Mouse (Mus musculus) lung, adult 18-20 months (tissue): ENCODE results near the gene Avp.

Experiments
- DNase-seq, 2 experiments: peaks; one replicate each; pipeline ENCODE4 v3.0.0; 2022; ENCODE audit warnings: mixed read lengths in 2 of 2

Gene Avp

DNA sequence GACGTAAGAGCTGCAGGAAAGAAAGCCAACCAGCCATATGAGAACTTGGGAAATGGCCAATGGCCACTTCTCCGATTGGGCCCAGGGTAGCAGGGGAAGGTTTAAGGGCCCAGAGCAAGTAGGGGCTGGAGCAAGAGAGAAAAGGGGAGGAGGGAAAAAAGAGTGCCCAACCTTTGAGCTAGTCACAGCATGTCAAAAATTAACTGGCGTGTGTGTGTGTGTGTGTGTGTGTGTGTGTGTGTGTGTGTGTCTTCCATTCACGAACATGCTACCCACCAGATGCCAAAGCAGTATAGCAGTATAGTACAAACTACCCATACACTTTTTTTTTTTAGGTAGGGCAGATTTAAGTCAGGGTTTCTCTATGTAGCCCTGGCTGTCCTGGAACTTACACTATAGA lies 13.4 kb downstream of the Avp start:
- DNase-seq: no peak

DNA sequence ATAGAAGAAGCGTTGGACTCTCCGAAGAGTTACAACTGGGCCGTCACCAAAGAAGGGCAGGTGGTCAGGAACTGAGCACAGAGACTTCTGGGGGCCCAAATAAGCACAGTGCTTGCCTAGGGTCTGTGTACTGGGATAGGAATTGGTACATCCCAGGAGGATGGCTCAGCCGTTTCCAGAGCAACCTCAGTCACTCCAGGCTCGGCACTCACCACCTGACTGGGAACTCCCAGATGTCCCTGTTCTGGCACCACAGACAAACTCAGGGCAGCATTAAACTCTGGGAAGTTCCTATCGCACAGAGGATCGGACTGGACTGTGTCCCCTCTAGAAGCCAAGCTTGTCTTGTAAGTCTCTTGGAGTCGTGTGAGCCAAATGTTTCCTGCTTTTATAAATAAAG lies 17.4 kb downstream of the Avp start:
- DNase-seq: no peak

DNA sequence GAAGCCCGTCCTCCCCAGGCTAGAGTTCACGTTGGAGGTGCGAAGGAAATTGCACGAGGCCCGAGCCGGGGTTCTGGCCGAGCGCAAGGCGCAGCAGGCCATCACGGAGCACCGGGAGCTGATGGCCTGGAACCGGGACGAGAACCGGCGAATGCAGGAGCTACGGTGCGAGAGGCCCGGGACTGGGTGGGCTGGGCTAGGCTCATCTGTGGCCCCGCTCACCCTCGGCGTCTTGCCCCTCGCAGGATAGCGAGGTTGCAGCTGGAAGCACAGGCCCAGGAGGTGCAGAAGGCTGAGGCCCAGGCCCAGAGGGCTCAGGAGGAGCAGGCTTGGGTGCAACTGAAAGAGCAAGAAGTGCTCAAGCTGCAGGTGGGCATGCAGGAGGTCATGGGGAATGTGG lies 18.3 kb downstream of the Avp start:
- DNase-seq: no peak

DNA sequence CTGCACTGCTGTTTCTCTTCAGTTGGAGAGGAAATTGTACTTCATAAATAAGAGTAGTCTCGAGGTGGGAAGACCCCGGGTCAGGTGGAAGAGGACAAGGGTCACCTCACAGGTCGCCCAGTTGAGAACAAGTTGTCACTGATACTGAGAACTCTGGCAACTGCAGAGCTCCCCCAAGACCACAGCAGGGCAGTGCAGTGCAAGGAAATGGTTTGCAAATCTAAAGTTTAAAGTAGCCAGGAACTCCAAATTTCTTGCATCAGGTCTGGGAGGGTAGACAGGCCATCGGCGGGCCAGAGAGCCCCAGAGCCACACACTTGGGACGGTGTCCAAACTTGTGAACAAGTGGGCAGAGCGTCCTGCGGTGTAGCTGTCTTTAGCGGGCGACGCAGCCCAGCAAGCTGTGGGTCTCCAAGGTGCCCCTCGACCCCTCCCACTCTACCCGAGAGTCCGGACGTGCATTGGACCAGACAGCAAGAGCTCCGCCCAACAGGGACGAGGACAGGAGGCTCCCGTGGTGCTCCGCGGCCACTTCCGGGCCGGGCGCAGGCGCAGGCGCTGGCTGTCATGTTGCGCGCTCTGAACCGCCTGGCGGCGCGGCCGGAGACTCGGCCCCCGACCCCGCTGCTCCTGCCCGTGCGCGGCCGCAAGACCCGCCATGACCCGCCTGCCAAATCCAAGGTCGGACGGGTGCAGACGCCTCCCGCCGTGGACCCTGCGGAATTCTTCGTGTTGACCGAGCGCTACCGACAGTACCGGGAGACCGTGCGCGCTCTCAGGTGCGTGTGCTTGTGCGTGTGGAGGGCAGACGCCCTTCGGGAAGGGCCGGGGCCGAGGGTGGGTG lies 18.9 kb downstream of the Avp start, which contains the start of gene Mrps26:
TSS of gene Mrps26 (plus strand) at position 531 of the 844 bp plus-strand sequence.
- DNase-seq: peak; percentile 94 to 96

DNA sequence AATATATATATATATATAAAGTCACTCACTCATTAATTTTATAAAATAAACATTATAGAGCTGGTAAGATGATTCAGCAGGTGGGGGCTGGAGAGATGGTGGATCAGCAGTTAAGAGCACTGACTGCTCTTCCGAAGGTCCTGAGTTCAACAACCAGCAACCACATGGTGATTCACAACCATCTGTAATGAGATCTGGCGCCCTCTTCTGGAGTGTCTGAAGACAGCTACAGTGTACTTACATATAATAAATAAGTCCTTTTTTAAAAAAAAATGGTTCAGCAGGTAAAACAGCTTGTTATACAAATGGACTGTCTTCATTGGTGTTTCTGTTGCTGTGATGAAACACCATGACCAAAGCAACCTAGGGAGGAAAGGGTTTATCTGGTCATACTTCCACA lies 24.3 kb downstream of the Avp start:
- DNase-seq: no peak

DNA sequence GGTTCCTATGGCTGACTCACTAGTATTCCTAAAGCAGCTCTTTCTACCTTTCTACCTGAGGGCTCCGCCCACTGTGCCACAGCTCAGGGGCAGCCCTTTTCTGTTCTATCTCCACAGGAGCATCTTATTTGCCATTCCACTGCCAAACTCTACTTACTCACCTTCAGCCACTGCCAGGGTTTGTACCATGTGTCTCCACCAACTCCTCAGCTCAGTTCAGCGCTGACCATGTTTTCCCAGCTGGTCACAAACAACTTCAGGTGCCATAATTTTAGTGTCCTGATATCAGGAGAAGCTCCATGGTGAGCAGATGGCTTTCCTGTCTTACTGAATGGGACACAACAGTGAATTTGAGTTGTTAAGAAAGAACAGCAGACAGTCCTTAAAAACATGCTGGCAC lies 24.9 kb downstream of the Avp start:
- DNase-seq: no peak

DNA sequence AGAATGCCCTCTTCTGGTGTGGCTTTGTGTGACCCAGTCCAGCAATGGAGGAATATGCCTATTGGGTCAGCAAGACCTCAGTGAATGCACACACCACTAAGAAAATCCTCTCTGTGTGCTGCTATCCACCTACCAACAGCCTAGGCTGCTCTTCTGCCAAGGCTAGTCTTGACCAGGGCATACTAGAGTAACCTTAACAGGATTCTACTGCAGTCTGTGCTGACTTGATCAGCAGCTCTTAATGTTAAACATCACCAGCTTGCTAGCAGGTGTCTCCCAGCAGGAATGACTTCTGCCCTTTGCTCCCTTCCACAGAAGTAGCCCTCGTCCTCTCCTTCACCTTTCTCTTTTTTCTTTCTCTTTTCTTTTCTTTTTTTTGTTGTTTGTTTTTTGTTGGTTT lies 26.1 kb downstream of the Avp start:
- DNase-seq: no peak

DNA sequence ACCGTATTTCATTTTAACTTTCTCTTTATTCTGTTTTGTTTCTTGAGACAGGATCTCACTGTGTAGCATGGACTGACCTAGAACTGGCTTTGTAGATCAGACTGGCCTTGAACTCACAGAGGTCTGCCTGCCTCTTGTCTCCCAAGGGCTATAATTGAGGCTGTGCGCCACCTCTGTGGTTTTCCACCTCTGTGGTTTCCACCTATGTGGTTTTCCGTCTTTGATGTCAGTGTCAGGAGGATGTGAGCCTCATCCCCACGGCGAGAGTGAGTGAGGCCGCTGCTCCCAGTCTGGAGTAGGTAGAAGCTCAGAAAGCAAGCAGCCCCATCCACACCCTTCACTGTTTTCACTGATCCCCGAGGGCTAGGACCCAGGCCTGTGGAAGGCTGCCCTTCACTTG lies 27.5 kb downstream of the Avp start:
- DNase-seq: no peak

DNA sequence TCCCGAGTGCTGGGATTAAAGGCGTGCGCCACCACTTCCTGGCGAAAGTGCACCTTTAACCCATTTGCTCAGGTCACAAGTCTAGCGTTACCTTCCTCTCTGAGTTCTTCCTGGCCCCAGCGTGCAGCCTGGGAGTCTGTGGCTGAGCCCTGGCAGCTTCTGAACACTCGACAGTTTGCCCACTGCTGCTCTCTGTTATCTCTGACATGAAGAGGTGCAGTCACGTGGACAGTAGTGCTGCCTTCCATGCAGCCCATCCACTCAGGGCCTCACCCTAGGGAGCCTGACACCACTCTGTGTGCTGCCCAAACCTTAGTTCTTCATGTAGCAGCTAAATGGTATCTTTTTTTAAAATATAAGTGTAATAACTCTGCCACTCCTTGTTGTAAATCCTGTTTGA lies 35.4 kb downstream of the Avp start:
- no peak for DNase-seq

DNA sequence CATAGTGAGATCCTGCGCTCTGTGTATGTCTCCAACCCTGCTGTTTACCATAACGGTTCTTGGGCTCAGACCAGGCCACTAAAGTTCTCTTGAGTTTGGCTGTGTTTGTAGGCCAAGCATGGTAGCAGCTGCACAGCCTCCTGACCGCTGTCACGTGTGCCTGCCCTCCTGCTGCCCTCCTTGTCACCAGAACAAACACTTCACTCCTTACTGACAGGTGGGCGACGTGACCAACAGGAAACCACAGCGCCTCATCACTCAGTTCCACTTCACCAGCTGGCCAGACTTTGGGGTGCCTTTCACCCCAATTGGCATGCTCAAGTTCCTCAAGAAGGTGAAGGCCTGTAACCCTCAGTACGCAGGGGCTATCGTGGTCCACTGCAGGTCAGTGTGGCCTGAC lies 42.1 kb downstream of the Avp start:
- no peak for DNase-seq

DNA sequence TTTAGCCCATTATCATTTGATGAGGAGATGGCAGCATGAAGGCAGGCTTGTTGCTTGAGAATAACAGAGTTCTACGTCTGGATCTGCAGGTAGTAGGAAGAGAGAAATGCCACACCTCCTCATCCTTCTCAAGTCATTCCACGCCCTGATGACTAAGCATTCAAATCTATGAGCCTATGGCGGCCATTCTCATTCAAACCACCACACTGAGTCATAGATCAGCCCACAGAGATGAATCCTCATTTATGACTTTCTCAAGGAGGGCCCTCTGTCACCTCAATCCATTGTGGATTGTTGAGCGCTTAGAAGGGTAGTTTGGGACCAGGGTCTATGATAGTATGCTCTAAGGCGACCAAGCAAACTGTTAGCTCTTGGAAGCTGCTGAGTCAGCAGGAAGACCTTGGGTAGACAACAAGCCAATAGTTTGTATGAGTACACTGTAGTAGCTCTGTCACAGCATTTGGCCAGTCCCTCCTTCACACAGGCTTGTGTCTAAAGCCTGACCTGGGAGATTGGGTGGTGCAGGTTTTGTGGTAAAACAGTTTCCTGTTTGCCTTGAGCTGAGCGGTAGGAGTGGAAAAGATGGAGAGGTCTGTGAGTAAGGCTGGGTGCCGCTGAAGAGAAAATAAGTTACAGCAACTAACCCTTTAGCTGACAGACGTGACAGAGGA lies 43.3 kb downstream of the Avp start:
- DNase-seq: no peak

DNA sequence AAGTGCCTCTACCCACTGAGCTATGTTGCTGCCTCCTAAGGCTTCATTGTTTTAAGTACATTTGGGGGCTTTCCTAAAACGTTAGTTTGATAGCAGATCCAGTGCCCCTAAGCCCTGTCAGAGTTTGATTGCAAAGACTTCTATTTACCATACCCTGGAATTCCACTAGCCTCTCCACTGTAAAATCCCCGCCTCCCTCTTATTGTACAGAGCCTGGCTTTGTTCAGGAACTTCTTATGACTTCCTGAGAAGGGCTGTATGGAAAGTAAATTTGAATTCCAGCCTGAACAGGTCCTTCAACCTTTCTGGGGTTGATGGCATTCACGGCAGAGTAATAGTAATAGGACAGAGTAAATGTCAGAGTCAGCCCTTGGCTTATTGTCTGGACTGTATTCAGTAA lies 45.5 kb downstream of the Avp start:
- no peak for DNase-seq

DNA sequence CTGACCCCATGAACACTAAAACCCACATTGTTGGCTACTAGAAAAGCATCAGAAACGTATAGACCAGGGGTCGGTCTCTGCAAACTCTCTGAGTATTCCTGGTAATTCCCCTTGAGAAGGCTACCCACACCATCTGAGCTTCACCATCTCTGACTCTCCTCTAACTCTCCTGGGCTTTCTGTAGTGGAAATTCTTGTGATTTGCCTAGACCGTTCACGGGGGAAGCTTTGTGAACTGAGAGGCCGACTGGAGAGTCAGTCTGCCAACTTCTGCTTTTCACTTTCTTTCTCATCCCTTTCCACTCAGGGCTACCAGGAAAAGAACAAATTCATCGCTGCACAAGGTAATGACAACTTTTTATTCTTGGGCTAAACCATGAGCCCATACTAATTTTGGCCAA lies 47.3 kb downstream of the Avp start:
- no peak for DNase-seq

DNA sequence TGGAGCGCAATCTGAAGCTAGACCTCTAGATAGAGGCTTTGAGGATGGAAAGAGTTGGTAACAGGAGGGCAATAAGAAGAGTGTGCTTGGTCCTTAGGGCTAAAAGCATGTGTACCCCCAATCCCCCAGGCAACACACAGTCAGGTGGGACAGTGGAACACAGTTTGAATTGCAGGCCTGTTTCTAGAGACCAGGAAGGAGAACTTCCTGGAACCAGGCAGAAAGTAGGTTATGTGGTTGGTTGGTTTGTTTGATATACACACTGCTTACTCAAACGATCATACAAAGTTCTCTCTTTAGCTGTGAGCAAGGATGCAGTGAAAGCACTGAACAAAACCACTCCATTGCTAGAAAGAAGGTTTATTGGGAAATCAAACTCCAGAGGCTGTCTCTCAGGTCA lies 50.2 kb downstream of the Avp start:
- DNase-seq: no peak
